Mouse (Mus musculus) ES-Bruce4 (cell line): ENCODE results near the gene Abcg4.

Experiments used
- CTCF ChIP-seq: IDR thresholded peaks from one replicate; pipeline ENCODE4 v1.8.1; 2011; ENCODE audit warnings: low read depth, low read length
- EP300 ChIP-seq: IDR thresholded peaks from 2 replicates; pipeline ENCODE4 v1.6.1; 2011; ENCODE audit warnings: low read depth, low read length; ENCODE audit not compliant: insufficient read depth

- TF ChIP-seq CTCF (no peak), EP300 (peak; percentile 87)
These were observed 44.7 kb upstream of the Abcg4 start for GRCm38 (mm10) chr9:44332918-44333638.
